Comparison of ENCODE assay signal across 7 mouse cellular contexts in the genomic region with DNA sequence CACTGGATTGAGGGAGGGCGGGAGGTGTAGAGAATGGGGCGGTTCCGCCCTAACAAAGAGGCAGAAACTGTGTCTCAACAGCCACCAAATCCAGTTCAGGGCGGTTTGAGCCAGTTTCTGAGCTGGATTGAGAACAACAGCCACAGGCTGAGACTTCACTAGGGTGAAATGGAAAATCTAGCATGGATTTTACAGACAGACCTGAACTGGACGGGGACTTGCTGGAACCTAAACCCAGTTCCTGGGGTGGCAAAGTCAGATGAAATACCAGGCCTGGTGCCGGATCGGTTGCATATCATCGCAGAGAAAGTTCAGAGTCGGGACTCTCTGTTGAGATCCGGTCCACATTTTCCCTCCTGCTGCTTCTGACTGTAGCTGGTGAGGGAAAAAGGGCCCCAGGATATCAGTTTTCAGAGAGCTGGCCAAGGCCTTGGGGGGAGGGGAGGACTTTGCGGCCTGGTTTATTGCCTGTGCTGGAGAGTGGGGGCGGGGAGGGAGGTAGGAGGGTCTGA. TPM values are rescaled to one million over a fixed set of nuclear protein-coding genes. Genes with fewer than 3 reads are reported as not detected.
DNase-seq lines count a peak whose midpoint lies in the region; ATAC-seq and TF ChIP-seq lines count a peak whose summit lies in the region.

No protein-coding gene starts in this region.

- H3K9me3 ChIP-seq in embryonic facial prominence, embryonic 12.5 days = no peaks in the 10 kb centered on the region
- H3K9me3 ChIP-seq in intestine, postnatal 0 days (ENCODE audit: control insufficient read depth) = no peaks in the 10 kb centered on the region
- peaks cover 3% of the 10 kb centered on the region; the same call in 1 of the 2 replicates for H3K9me3 ChIP-seq in midbrain, embryonic 11.5 days (ENCODE audit: control insufficient read depth, low read length)

- ATAC-seq in embryonic facial prominence, embryonic 12.5 days (ENCODE audit: insufficient number of reproducible peaks, insufficient read depth, low FRiP score, low TSS enrichment) = peak; percentile 87
- ATAC-seq in granulocyte monocyte progenitor cell, adult 5-6 weeks (replicated peaks; ENCODE audit: poor library complexity, severe bottlenecking) = peak; percentile 58
- peak; percentile 87 for ATAC-seq in intestine, postnatal 0 days
- peak; percentile 64 for ATAC-seq in midbrain, embryonic 11.5 days (ENCODE audit: low FRiP score)

- intact Hi-C loops in left cerebral cortex, postnatal 4 days (cut with DNase I) = loop anchor here (5.0 kb wide), 2 partner anchors 49 to 84 kb away; no protein-coding TSS in a partner anchor

- H3K4me1 ChIP-seq in embryonic facial prominence, embryonic 12.5 days = peaks cover 13% of the 10 kb centered on the region; the same call in 1 of the 2 replicates
- peaks cover 15% of the 10 kb centered on the region; the same call in 1 of the 2 replicates for H3K4me1 ChIP-seq in intestine, postnatal 0 days (replicated peaks; ENCODE audit: control insufficient read depth, insufficient read depth, low read length)
- peaks cover 23% of the 10 kb centered on the region for H3K4me1 ChIP-seq in midbrain, embryonic 11.5 days (ENCODE audit: control insufficient read depth, insufficient read depth, low read length)

- DNase-seq in adrenal gland, postnatal 36 days = peak; percentile 94 to 97
- DNase-seq in left cerebral cortex, postnatal 4 days = peak; percentile 98
- peak; percentile 100 for DNase-seq in midbrain, embryonic 11.5 days (ENCODE audit: low spot score, missing footprints)
- peak; percentile 98 for DNase-seq in skeletal muscle tissue, adult 2 months (ENCODE audit: low read depth, low spot score)

- H3K36me3 ChIP-seq in embryonic facial prominence, embryonic 12.5 days = no peaks in the 10 kb centered on the region
- no peaks in the 10 kb centered on the region for H3K36me3 ChIP-seq in intestine, postnatal 0 days (ENCODE audit: control insufficient read depth, insufficient read depth)
- H3K36me3 ChIP-seq in midbrain, embryonic 11.5 days (ENCODE audit: control insufficient read depth, insufficient read depth, low read length) = no peaks in the 10 kb centered on the region

- no peak overlapping the region for H3K9ac ChIP-seq in embryonic facial prominence, embryonic 12.5 days
- H3K9ac ChIP-seq in intestine, postnatal 0 days (ENCODE audit: low read depth, low read length) = no peak overlapping the region
- H3K9ac ChIP-seq in midbrain, embryonic 11.5 days (ENCODE audit: low read length) = no peak overlapping the region

- H3K4me2 ChIP-seq in embryonic facial prominence, embryonic 12.5 days (replicated peaks) = no peak overlapping the region
- H3K4me2 ChIP-seq in intestine, postnatal 0 days (replicated peaks; ENCODE audit: low read depth) = no peak overlapping the region
- H3K4me2 ChIP-seq in midbrain, embryonic 11.5 days = no peak overlapping the region

- H3K27me3 ChIP-seq in embryonic facial prominence, embryonic 12.5 days = no peaks in the 10 kb centered on the region
- no peaks in the 10 kb centered on the region for H3K27me3 ChIP-seq in intestine, postnatal 0 days (replicated peaks; ENCODE audit: control insufficient read depth, insufficient read depth, low read length)
- H3K27me3 ChIP-seq in midbrain, embryonic 11.5 days (ENCODE audit: control insufficient read depth, insufficient read depth, low read length) = no peaks in the 10 kb centered on the region

- H3K4me3 ChIP-seq in embryonic facial prominence, embryonic 12.5 days = no peak overlapping the region
- no peak overlapping the region for H3K4me3 ChIP-seq in intestine, postnatal 0 days (ENCODE audit: low read depth, low read length)
- no peak overlapping the region for H3K4me3 ChIP-seq in midbrain, embryonic 11.5 days (ENCODE audit: low read depth, low read length)

- under 1% methylated on average over 12 of the region's 12 CpGs for WGBS in embryonic facial prominence, embryonic 12.5 days
- whole genome bisulfite sequencing in intestine, postnatal 0 days = 8% methylated on average over 12 of the region's 12 CpGs
- WGBS in midbrain, embryonic 11.5 days = 3% methylated on average over 12 of the region's 12 CpGs

- peak overlapping the region; percentile 97 for H3K27ac ChIP-seq in embryonic facial prominence, embryonic 12.5 days
- H3K27ac ChIP-seq in intestine, postnatal 0 days (ENCODE audit: low read depth, low read length) = peak overlapping the region; percentile 88
- peak overlapping the region; percentile 100 for H3K27ac ChIP-seq in midbrain, embryonic 11.5 days (ENCODE audit: low read depth, low read length)

- no peak for TF ChIP-seq CTCF in intestine, postnatal 0 days (IDR thresholded peaks at IDR 0.05; ENCODE audit: low read depth)

RNA-seq across cellular contexts. Expression of a gene that starts 37.5 kb away (rescaled TPM):
- 10 to 100 TPM; 54.0 to 74.3 TPM for total RNA-seq in adrenal gland, postnatal 36 days (2021)
- 54.8 and 55.1 TPM in 2 replicates for polyA plus RNA-seq in embryonic facial prominence, embryonic 12.5 days (2016; fragmentation: Nextera tagmentation; extraction: Ambion mirVana)
- total RNA-seq in granulocyte monocyte progenitor cell, adult 5-6 weeks (2014; fragmentation: Nextera tagmentation) = 94.1 and 126 TPM in 2 replicates
- total RNA-seq in granulocyte monocyte progenitor cell, adult 5-6 weeks (2017) = 32.3 and 43.4 TPM in 2 replicates
- polyA plus RNA-seq in intestine, postnatal 0 days (2015; fragmentation: Nextera tagmentation; extraction: Ambion mirVana) = 8.6 and 9.4 TPM in 2 replicates
- total RNA-seq in left cerebral cortex, postnatal 4 days (2021) = 100 to 1,000 TPM; 142 TPM
- 43.4 and 46.8 TPM in 2 replicates for polyA plus RNA-seq in midbrain, embryonic 11.5 days (2014; fragmentation: Nextera tagmentation; extraction: Ambion mirVana)

RNA-seq across cellular contexts. Expression of a gene that starts 53.1 kb away (rescaled TPM):
- total RNA-seq in adrenal gland, postnatal 36 days (2021) = not detected
- not detected in 2 replicates for polyA plus RNA-seq in embryonic facial prominence, embryonic 12.5 days (2016; fragmentation: Nextera tagmentation; extraction: Ambion mirVana)
- not detected in 2 replicates for total RNA-seq in granulocyte monocyte progenitor cell, adult 5-6 weeks (2014; fragmentation: Nextera tagmentation)
- not detected in 2 replicates for total RNA-seq in granulocyte monocyte progenitor cell, adult 5-6 weeks (2017)
- not detected in 2 replicates for polyA plus RNA-seq in intestine, postnatal 0 days (2015; fragmentation: Nextera tagmentation; extraction: Ambion mirVana)
- total RNA-seq in left cerebral cortex, postnatal 4 days (2021) = not detected
- not detected in 2 replicates for polyA plus RNA-seq in midbrain, embryonic 11.5 days (2014; fragmentation: Nextera tagmentation; extraction: Ambion mirVana)
